Mouse (Mus musculus) lung, adult 2 months (tissue): Measurements from ENCODE around the gene Pnpla5. TPM values are rescaled to one million over a fixed set of nuclear protein-coding genes. Genes with fewer than 3 reads are reported as not detected.

Experiments
- DNase-seq: peaks from one replicate; pipeline ENCODE4 v3.0.0; 2022
- H3K4me1 ChIP-seq: fragments of 200-500 bp; 2 replicates; pipeline ENCODE4 v1.6.1; 2011; ENCODE audit warnings: low read length; ENCODE audit not compliant: control insufficient read depth, insufficient read depth
- H3K4me3 ChIP-seq: fragments of 200-500 bp; replicated peaks from 2 replicates; pipeline ENCODE3; 2011; ENCODE audit warnings: low read depth, mild to moderate bottlenecking, control low read depth, low read length; ENCODE audit errors: extremely low read depth
- CTCF ChIP-seq: fragments of 200-500 bp; IDR thresholded peaks from 2 replicates; pipeline ENCODE4 v1.5.1; 2011; ENCODE audit warnings: mild to moderate bottlenecking, low read length, control low read depth; ENCODE audit not compliant: insufficient read depth
- POLR2A ChIP-seq: fragments of 200-500 bp; IDR thresholded peaks from 2 replicates; pipeline ENCODE4 v1.6.1; 2011; ENCODE audit warnings: low read depth, mild to moderate bottlenecking, control low read depth, low read length, borderline replicate concordance; ENCODE audit errors: extremely low read depth
- WGBS: fragments of 180-500 bp; shearing (Covaris S2); methylation state at CpG from one replicate; pipeline ENCODE4 v1.1.7; 2018; 5-methylcytosine and 5-hydroxymethylcytosine counted together
- polyA plus RNA-seq: library from polyadenylated mRNA; depleted of rRNA; stranded (reverse); fragments of >200 nt; gene quantifications from 2 replicates; pipeline ENCODE4 v1.2.3, GENCODE M21; 2012; rRNA removed

Pnpla5 gene
- polyA plus RNA-seq, 1 experiment, result 1.0 TPM

DNA sequence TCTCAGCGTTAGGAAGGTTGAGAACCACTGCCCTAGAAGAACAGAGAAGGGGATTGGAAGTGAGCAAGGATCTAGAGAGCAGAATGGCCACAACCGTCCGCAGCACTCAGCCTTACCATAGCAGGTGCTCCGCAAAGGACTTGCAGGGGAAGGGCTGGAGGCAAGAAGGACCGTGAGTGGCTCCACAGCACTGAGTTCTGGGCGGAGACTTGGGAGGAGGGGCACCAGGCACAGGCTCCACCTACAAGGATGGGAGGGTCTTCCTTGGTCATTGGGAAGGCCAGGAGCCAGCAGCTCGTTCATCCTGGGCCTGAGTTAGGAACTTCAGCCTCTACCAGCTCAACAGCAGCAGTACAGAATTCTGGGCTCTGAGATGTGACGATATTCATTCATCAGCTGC lies 49.9 kb downstream of the Pnpla5 start:
- TF ChIP-seq POLR2A (no peak), CTCF (no peak)
- Histone ChIP-seq H3K4me1 (no peaks in the 10 kb centered on the region), H3K4me3 (no peak overlapping the region)
- DNase-seq, result no peak
- 27% methylated on average over 8 of the region's 8 CpGs for WGBS

DNA sequence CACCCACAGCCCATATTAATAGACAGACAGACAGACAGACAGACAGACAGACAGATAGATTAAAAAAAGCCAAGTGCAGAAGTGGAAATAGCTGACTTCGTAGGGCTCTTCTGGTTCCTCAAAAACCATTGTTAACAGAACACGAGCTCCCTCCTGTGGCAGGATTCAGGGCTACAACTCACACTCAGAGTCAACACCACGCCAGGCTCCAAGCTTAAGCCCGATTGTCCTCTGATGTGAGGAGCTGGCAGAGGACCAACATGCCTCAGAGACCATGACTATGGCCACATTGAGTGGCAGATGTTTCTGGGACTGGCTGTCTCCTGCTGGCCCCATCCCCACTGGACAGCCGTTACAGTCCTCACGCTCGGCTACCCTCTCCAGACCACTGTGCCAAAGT lies 50.7 kb downstream of the Pnpla5 start:
- peak; percentile 25 for DNase-seq
- Histone ChIP-seq H3K4me1 (no peaks in the 10 kb centered on the region), H3K4me3 (no peak overlapping the region)
- WGBS, result 25% methylated on average over 7 of the region's 7 CpGs
- TF ChIP-seq POLR2A, result no peak
- TF ChIP-seq CTCF, result peak; percentile 50

GRCm38 (mm10) chr15:84070116-84070676 lies 52.8 kb downstream of the Pnpla5 start:
- no peak for TF ChIP-seq POLR2A
- TF ChIP-seq CTCF, result no peak
- Histone ChIP-seq H3K4me3 (no peak overlapping the region), H3K4me1 (no peaks in the 10 kb centered on the region)
- WGBS, result 4% methylated on average over 13 of the region's 13 CpGs
- no peak for DNase-seq

DNA sequence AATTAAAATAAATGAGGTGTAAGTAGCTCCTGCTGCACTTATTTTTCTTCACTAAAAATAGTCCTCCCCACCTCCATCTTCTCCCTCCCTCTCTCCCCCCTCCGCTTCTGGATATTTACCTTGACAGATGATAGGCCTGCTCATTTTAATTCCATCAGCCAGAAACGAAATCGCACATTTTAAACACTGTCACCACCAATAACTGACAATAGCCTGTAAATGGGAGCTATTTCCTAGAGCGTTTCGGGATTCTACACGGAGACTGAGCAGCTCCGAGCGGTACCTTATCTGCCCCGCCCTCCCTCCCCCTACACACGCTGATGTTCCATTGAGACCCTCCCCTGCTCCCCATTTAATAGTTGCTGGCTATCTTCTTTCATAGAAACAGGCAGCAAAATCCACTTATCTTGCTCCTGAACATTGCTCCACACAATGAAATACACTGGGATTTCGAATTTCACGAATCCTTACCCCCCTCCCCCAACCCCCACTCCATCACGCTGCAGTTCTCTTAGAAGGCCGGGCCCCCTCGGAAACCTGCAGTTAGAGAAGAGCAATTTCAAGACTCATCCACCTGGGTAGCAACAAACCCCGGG lies 53.4 kb downstream of the Pnpla5 start:
- no peaks in the 10 kb centered on the region for H3K4me1 ChIP-seq
- WGBS, result 12% methylated on average over 16 of the region's 16 CpGs
- H3K4me3 ChIP-seq, result no peak overlapping the region
- no peak for DNase-seq
- no peak for TF ChIP-seq CTCF
- no peak for TF ChIP-seq POLR2A

- no peak for TF ChIP-seq POLR2A
- TF ChIP-seq CTCF, result no peak
- Histone ChIP-seq H3K4me3 (no peak overlapping the region), H3K4me1 (no peaks in the 10 kb centered on the region)
- DNase-seq, result no peak
- 67% methylated on average over 4 of the region's 4 CpGs for WGBS
These were observed 57.3 kb downstream of the Pnpla5 start for GRCm38 (mm10) chr15:84065701-84066100.

DNA sequence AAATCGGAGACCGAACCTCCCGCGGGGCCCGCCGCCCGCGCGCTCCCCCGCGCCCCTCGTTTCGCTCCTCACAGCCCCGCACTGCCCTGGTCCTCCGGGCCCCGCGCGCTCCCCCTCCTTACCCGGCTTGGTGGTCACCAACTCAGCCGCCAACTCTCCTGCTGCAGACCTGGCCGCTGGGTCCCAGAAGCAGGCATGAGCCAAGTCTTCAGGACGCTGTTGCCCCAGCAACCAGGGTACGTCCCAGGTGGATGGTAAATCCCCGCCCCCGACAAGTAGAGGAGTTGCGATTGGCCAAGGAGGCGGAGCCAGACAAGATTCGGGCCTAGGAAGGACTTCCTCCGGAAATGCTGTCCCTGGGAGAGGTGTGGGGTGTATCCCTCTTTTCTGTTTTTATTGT lies 57.8 kb downstream of the Pnpla5 start, which contains the start of gene Efcab6:
Efcab6 (minus strand) TSS at position 240 of the 400 bp plus-strand sequence.
- Histone ChIP-seq H3K4me1 (no peaks in the 10 kb centered on the region), H3K4me3 (no peak within 1 kb of the TSS)
- WGBS, result 5% methylated on average over 29 of the region's 29 CpGs
- TF ChIP-seq CTCF, result no peak
- TF ChIP-seq POLR2A, result no peak
- DNase-seq, result no peak

Other genes with a start within 250 kb of the Pnpla5 start
- 1.6 and 2.2 TPM in 2 replicates for gene Efcab6, start 57.8 kb downstream of the Pnpla5 start, polyA plus RNA-seq
- 0.46 and 0.69 TPM in 2 replicates for gene Sult4a1, start 17.4 kb downstream of the Pnpla5 start, polyA plus RNA-seq
- gene Pnpla3, start 44.7 kb upstream of the Pnpla5 start, polyA plus RNA-seq, result 31.9 and 33.9 TPM in 2 replicates
- 7.2 and 12.4 TPM in 2 replicates for gene Samm50, start 69.1 kb upstream of the Pnpla5 start, polyA plus RNA-seq
- 39.3 and 47.5 TPM in 2 replicates for gene Parvb, start 108.9 kb upstream of the Pnpla5 start, polyA plus RNA-seq
- 8.6 and 10.7 TPM in 2 replicates for gene Parvg, start 200.9 kb upstream of the Pnpla5 start, polyA plus RNA-seq